Mouse (Mus musculus) liver, embryonic 15.5 days (tissue): ENCODE measurements around the gene Npy4r. TPM values are rescaled to one million over a fixed set of nuclear protein-coding genes. Genes with fewer than 3 reads are reported as not detected.

Experiments
- ATAC-seq: fragments of 200-750 bp; cut with Nextera tagmentation; 2 replicates; pipeline ENCODE4 v1.8.0; 2017; ENCODE audit warnings: moderate number of reproducible peaks, mild to moderate bottlenecking, moderate library complexity; ENCODE audit not compliant: insufficient read depth
- H3K27ac ChIP-seq: fragments of 300-500 bp; sonication (generic); replicated peaks from 2 replicates; pipeline ENCODE4 v1.5.1; 2015; ENCODE audit warnings: mild to moderate bottlenecking, inconsistent platforms
- H3K27me3 ChIP-seq: fragments of 300-500 bp; sonication (generic); 2 replicates; pipeline ENCODE4 v1.6.1; 2015; ENCODE audit warnings: mild to moderate bottlenecking, inconsistent platforms
- H3K36me3 ChIP-seq: fragments of 300-500 bp; sonication (generic); replicated peaks from 2 replicates; pipeline ENCODE4 v1.6.1; 2015; ENCODE audit warnings: moderate library complexity, mild to moderate bottlenecking, inconsistent platforms
- H3K4me1 ChIP-seq: fragments of 300-500 bp; sonication (generic); replicated peaks from 2 replicates; pipeline ENCODE4 v1.6.1; 2015; ENCODE audit warnings: inconsistent platforms
- H3K4me2 ChIP-seq: fragments of 300-500 bp; sonication (generic); 2 replicates; pipeline ENCODE4 v1.6.1; 2015; ENCODE audit warnings: moderate library complexity, mild to moderate bottlenecking, inconsistent platforms
- H3K4me3 ChIP-seq: fragments of 300-500 bp; sonication (generic); replicated peaks from 2 replicates; pipeline ENCODE4 v1.5.1; 2015; ENCODE audit warnings: mild to moderate bottlenecking, inconsistent platforms
- H3K9ac ChIP-seq: fragments of 300-500 bp; sonication (generic); 2 replicates; pipeline ENCODE4 v1.6.1; 2015; ENCODE audit warnings: moderate library complexity, mild to moderate bottlenecking, inconsistent platforms
- H3K9me3 ChIP-seq: fragments of 300-500 bp; sonication (generic); replicated peaks from 2 replicates; pipeline ENCODE4 v1.6.1; 2016; ENCODE audit warnings: inconsistent platforms
- WGBS: fragments of 180-500 bp; shearing (Covaris S2); methylation state at CpG from one replicate; pipeline ENCODE4 v1.1.7; 2015; ENCODE audit warnings: mixed read lengths; ENCODE audit not compliant: insufficient replicate concordance; 5-methylcytosine and 5-hydroxymethylcytosine counted together
- polyA plus RNA-seq: library from polyadenylated mRNA; unstranded; fragments of >200 nt; fragmentation: Nextera tagmentation; extraction: Ambion mirVana; gene quantifications from 2 replicates; pipeline ENCODE4 v1.2.1, GENCODE M21; 2015

The Npy4r gene
- 0.02 TPM in 1 of 2 replicates, not detected in the other for polyA plus RNA-seq

DNA sequence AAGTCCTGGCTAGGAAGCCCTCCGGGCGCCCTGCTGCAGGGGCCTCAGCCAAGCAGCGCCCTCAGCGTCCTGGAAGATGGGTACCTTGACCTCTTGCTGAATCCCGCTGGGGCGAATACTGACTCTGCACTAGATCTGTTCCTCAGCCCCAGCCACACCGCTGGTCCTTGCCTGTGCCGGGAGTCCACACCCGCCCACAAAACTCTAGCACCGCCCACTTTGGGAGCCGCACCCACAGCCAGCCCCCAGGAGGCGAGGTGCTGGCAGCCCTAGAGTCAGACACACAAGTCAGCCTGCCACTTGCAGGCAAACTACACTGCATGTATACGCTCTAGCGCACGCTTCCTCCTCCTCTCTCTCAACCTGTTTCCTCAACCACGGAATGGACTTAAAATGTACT, at the start of gene Npy4r:
Gene Npy4r (minus strand): TSS at position 148 of the 400 bp plus-strand sequence.
- no peak within 1 kb of the TSS for H3K27ac ChIP-seq
- 8% methylated on average over 16 of the region's 16 CpGs for WGBS
- H3K9me3 ChIP-seq, result no peaks in the 10 kb centered on the region
- no peak within 1 kb of the TSS for H3K4me3 ChIP-seq
- no peaks in the 10 kb centered on the region for H3K36me3 ChIP-seq
- no peak within 1 kb of the TSS for H3K9ac ChIP-seq
- no peak within 1 kb of the TSS; the same call in 1 of the 2 replicates for H3K4me2 ChIP-seq
- H3K4me1 ChIP-seq, result peaks cover 3% of the 10 kb centered on the region; the same call in 1 of the 2 replicates
- H3K27me3 ChIP-seq, result no peaks in the 10 kb centered on the region
- ATAC-seq, result peak; percentile 31; the same call in 1 of the 2 replicates

DNA sequence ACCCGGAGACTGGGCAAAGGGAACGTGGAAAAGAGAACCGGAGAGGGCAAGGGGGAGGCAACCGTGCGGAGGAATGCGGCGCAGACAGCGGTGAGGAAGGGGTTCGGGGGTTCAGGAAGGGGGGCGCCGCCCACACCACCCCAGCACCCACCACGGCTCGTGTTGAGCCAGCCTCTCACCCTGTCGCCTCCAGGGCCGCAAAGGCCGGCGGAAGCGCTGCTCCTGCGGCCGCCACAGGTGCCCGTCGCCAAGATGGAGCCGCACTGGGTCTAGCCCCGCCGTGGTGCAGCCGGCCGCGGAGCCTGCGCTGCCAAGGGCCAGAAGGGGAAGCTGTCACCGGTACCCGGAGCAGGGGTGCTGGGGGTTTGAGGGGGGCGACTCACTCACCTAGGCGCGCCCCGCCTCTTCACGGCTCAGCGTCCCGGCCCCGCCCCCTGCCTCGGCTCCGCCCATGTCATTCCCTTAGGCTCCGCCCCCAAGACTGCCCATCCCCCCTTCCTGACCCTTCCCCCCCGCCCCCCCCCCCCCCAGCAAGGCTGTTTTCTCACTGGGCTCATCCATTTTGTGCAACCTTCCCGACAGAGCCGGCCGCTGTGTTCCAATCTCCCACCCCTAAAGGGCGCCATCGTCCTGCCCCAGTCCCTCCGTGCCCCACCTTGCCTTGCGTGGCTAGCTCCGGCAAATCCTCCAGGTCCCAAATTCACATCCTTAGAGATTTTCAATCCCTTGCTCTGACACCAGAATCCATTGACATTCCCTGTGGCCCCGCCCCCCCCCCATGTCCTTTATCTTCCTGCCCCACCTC, 49.1 kb upstream of the Npy4r start, which contains the start of gene Gprin2:
Gene Gprin2 (minus strand): TSS at position 423 of the 805 bp plus-strand sequence.
- ATAC-seq, result peak; percentile 19; the same call in 1 of the 2 replicates

DNA sequence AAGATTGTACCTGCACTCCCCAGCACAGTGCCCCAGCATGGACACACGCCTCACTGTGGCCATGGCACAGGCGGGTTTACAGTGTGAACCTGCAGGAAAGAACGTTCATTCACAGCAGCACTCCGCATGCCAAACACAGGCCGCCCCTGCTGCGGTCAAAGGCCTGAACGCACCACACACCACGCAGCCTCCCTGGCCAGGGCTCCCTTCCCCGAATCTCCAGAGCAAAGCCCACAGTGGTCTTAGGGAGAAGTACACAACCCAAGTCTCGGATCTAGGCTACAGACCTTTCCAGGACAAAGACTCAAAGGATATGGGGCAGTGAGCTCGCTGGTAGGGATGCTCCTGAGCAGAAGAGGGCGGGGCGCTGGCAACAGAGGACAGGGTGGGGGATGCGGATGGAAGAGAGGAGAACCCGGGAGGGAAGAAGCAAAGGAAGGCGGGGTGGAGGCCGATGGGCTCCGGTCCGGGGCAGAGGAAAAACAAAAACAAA, 48.5 kb upstream of the Npy4r start:
- Histone ChIP-seq H3K27me3 (peaks cover 42% of the 10 kb centered on the region), H3K4me3 (peak overlapping the region; percentile 53), H3K27ac (no peak overlapping the region), H3K9me3 (no peaks in the 10 kb centered on the region), H3K36me3 (no peaks in the 10 kb centered on the region), H3K9ac (no peak overlapping the region), H3K4me1 (no peaks in the 10 kb centered on the region), H3K4me2 (peak overlapping the region; percentile 71)
- ATAC-seq, result no peak; the same call in 1 of the 2 replicates
- WGBS, result 10% methylated on average over 19 of the region's 19 CpGs

More for the DNA sequence above, 49.1 kb upstream of the Npy4r start, which contains the start of gene Gprin2:
- peaks cover 42% of the 10 kb centered on the region for H3K27me3 ChIP-seq
- peak within 1 kb of the TSS; percentile 71 for H3K4me2 ChIP-seq
- H3K27ac ChIP-seq, result no peak within 1 kb of the TSS
- H3K4me3 ChIP-seq, result peak within 1 kb of the TSS; percentile 53
- peak within 1 kb of the TSS; percentile 11; the same call in 1 of the 2 replicates for H3K9ac ChIP-seq
- no peaks in the 10 kb centered on the region for H3K4me1 ChIP-seq
- no peaks in the 10 kb centered on the region for H3K9me3 ChIP-seq
- WGBS, result 5% methylated on average over 49 of the region's 52 CpGs
- H3K36me3 ChIP-seq, result no peaks in the 10 kb centered on the region

- H3K9me3 ChIP-seq, result no peaks in the 10 kb centered on the region
- H3K27ac ChIP-seq, result no peak overlapping the region
- H3K4me2 ChIP-seq, result no peak overlapping the region
- no peak overlapping the region for H3K4me3 ChIP-seq
- no peak overlapping the region for H3K9ac ChIP-seq
- H3K4me1 ChIP-seq, result no peaks in the 10 kb centered on the region
- 40% methylated on average over 4 of the region's 4 CpGs for WGBS
- ATAC-seq, result no peak
- no peaks in the 10 kb centered on the region for H3K36me3 ChIP-seq
- H3K27me3 ChIP-seq, result peaks cover 27% of the 10 kb centered on the region
Measured at GRCm38 (mm10) chr14:34196706-34197105, 44.4 kb upstream of the Npy4r start.

- Histone ChIP-seq H3K36me3 (no peaks in the 10 kb centered on the region), H3K4me1 (peaks cover 4% of the 10 kb centered on the region), H3K4me2 (no peak overlapping the region), H3K27ac (no peak overlapping the region), H3K27me3 (peaks cover 15% of the 10 kb centered on the region), H3K4me3 (no peak overlapping the region), H3K9ac (no peak overlapping the region), H3K9me3 (no peaks in the 10 kb centered on the region)
- no peak for ATAC-seq
- 66% methylated on average over 15 of the region's 15 CpGs for WGBS
Measured at GRCm38 (mm10) chr14:34195466-34195865, 43.2 kb upstream of the Npy4r start.

- no peak overlapping the region for H3K4me3 ChIP-seq
- no peak overlapping the region for H3K27ac ChIP-seq
- ATAC-seq, result no peak
- no peaks in the 10 kb centered on the region for H3K36me3 ChIP-seq
- no peak overlapping the region for H3K4me2 ChIP-seq
- H3K27me3 ChIP-seq, result no peaks in the 10 kb centered on the region
- peaks cover 12% of the 10 kb centered on the region for H3K4me1 ChIP-seq
- H3K9ac ChIP-seq, result no peak overlapping the region
- H3K9me3 ChIP-seq, result no peaks in the 10 kb centered on the region
- 46% methylated on average over 4 of the region's 4 CpGs for WGBS
Measured at GRCm38 (mm10) chr14:34193879-34194278, 41.6 kb upstream of the Npy4r start.

GRCm38 (mm10) chr14:34190361-34190760, 38.1 kb upstream of the Npy4r start:
- ATAC-seq, result peak; percentile 73
- H3K4me1 ChIP-seq, result peaks cover 12% of the 10 kb centered on the region
- H3K27ac ChIP-seq, result no peak overlapping the region
- no peak overlapping the region for H3K9ac ChIP-seq
- H3K4me2 ChIP-seq, result no peak overlapping the region
- H3K4me3 ChIP-seq, result no peak overlapping the region
- no peaks in the 10 kb centered on the region for H3K36me3 ChIP-seq
- WGBS, result 41% methylated on average over 7 of the region's 7 CpGs
- no peaks in the 10 kb centered on the region for H3K9me3 ChIP-seq
- no peaks in the 10 kb centered on the region for H3K27me3 ChIP-seq

DNA sequence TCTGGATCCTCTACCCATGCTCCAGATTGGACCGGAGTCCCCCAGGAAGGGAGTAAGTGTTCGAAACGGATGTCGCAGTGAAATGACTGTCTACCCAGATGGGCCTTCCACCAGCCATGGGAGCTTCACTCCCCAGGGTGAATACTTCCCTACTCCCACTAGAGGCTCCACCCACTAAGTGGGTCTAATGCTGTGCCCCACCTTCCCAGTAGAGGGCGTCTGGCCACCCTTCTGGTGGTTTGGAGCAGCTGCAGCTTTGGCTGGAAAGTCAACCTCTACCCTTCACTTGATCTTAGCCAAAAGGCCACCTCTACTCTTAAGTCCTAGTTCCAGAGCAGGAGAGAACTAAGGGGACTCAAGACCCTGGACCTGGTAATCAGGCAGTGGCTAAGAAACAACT, 36.3 kb upstream of the Npy4r start:
- H3K27me3 ChIP-seq, result no peaks in the 10 kb centered on the region
- H3K4me2 ChIP-seq, result no peak overlapping the region
- H3K36me3 ChIP-seq, result no peaks in the 10 kb centered on the region
- no peak overlapping the region for H3K9ac ChIP-seq
- no peak overlapping the region for H3K4me3 ChIP-seq
- peaks cover 12% of the 10 kb centered on the region for H3K4me1 ChIP-seq
- H3K27ac ChIP-seq, result no peak overlapping the region
- no peaks in the 10 kb centered on the region for H3K9me3 ChIP-seq
- ATAC-seq, result peak; percentile 24; the same call in 1 of the 2 replicates
- WGBS, result 59% methylated on average over 5 of the region's 5 CpGs

DNA sequence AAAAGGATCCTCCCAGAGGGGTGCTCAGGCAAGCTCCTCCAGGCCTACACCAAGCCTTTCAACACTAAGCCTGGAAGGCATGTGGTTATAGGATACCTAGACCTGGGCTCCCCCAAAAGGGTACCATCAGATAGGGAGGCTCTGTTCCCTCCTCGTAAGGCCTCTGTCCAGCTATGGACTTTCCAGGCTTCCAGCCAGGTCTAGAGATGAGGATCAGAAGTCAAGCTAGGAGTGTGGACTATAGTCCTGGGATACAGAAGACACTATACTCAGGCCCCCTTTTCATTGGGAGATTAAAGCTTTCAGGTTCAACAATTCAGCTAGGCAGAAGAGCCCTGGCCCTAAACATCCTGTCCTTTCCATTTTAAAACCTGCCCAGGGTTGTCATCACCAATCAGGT, 30.8 kb upstream of the Npy4r start:
- no peak overlapping the region for H3K27ac ChIP-seq
- H3K36me3 ChIP-seq, result no peaks in the 10 kb centered on the region
- no peak overlapping the region for H3K4me3 ChIP-seq
- H3K4me1 ChIP-seq, result no peaks in the 10 kb centered on the region
- no peak overlapping the region for H3K4me2 ChIP-seq
- no peaks in the 10 kb centered on the region for H3K27me3 ChIP-seq
- 64% methylated on average over 1 of the region's 1 CpGs for WGBS
- H3K9ac ChIP-seq, result no peak overlapping the region
- no peaks in the 10 kb centered on the region for H3K9me3 ChIP-seq
- ATAC-seq, result no peak

DNA sequence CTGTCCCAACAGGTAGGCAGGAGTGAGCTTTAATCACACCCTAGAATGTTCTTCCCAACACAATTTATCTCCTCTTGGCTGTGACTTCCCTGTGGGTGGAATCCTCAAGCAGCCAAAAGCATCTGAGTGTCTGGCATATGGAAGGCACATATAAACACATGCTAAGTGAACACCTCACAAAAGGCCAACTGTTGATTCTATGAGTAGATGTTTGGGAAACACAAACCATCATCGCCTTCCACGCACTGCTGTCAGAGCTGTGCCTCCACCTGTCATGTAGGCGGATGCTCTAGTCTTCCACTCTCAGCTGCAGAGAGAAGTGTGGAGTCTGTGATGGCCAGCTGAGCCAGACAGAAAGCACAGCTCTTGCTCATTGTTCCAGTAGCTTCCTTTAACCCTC, 27.1 kb upstream of the Npy4r start:
- H3K36me3 ChIP-seq, result no peaks in the 10 kb centered on the region
- no peaks in the 10 kb centered on the region for H3K9me3 ChIP-seq
- H3K27me3 ChIP-seq, result no peaks in the 10 kb centered on the region
- H3K9ac ChIP-seq, result no peak overlapping the region
- no peaks in the 10 kb centered on the region for H3K4me1 ChIP-seq
- ATAC-seq, result no peak
- no peak overlapping the region for H3K27ac ChIP-seq
- WGBS, result 63% methylated on average over 3 of the region's 3 CpGs
- no peak overlapping the region for H3K4me3 ChIP-seq
- H3K4me2 ChIP-seq, result no peak overlapping the region

DNA sequence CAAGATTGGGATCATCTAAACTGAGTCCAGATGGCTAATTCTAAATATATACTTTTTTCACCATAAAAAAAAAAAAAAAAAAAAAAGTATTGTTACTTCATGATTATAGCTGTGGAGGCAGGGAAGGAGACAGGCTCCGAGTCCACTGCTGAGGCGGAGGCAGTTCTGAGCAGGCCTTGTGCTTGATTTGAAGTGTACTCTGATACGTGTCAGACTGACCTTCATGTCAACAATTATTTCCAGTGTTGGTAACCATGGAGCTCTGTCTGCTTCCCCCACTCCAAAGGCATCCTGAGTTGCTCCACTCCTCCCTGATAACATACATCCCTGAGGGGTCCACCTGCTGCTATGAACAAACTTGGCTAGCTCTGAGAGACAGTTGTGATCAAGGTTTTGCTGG, 18.8 kb upstream of the Npy4r start:
- no peak for ATAC-seq
- Histone ChIP-seq H3K36me3 (no peaks in the 10 kb centered on the region), H3K4me1 (no peaks in the 10 kb centered on the region), H3K27ac (no peak overlapping the region), H3K4me2 (no peak overlapping the region), H3K9me3 (no peaks in the 10 kb centered on the region), H3K4me3 (no peak overlapping the region), H3K9ac (no peak overlapping the region), H3K27me3 (no peaks in the 10 kb centered on the region)
- 65% methylated on average over 3 of the region's 3 CpGs for WGBS
